Mouse (Mus musculus) lung, postnatal 10 days (tissue): ENCODE results near the gene Kat5.
A peak's percentile ranks its signal among the peaks of the same experiment; 100 is the strongest.

ENCODE experiments used
- DNase-seq: peaks from one replicate; pipeline ENCODE4 v3.0.0; 2021

Kat5 gene

GRCm38 (mm10) chr19:5609547-5610404 is at the start of gene Kat5:
Kat5 (minus strand) TSS chr19:5610237.
- peak; percentile 94 for DNase-seq

GRCm38 (mm10) chr19:5654720-5655298 is 44.8 kb upstream of the Kat5 start:
- DNase-seq: no peak

GRCm38 (mm10) chr19:5653969-5654719 is 44.1 kb upstream of the Kat5 start:
- no peak for DNase-seq

GRCm38 (mm10) chr19:5652570-5652969 is 42.5 kb upstream of the Kat5 start:
- no peak for DNase-seq

GRCm38 (mm10) chr19:5651502-5652274 is 41.7 kb upstream of the Kat5 start:
- DNase-seq: no peak

- peak; percentile 62 for DNase-seq
Measured at GRCm38 (mm10) chr19:5649298-5649741, 39.3 kb upstream of the Kat5 start.

GRCm38 (mm10) chr19:5648401-5649297 is 38.6 kb upstream of the Kat5 start:
- peak; percentile 91 for DNase-seq

- DNase-seq: no peak
Measured at GRCm38 (mm10) chr19:5647791-5648190, 37.8 kb upstream of the Kat5 start.

- DNase-seq: no peak
Measured at GRCm38 (mm10) chr19:5646731-5647330, 36.8 kb upstream of the Kat5 start.

- DNase-seq: no peak
Measured at GRCm38 (mm10) chr19:5645280-5645679, 35.2 kb upstream of the Kat5 start.

- DNase-seq: no peak
Measured at GRCm38 (mm10) chr19:5641641-5642040, 31.6 kb upstream of the Kat5 start.

GRCm38 (mm10) chr19:5641021-5641420 is 31.0 kb upstream of the Kat5 start:
- DNase-seq: no peak

GRCm38 (mm10) chr19:5640339-5640738 is 30.3 kb upstream of the Kat5 start:
- no peak for DNase-seq

- no peak for DNase-seq
Measured at GRCm38 (mm10) chr19:5638416-5639005, 28.5 kb upstream of the Kat5 start.

GRCm38 (mm10) chr19:5637069-5638047 is 27.3 kb upstream of the Kat5 start, which contains the start of gene Rela:
Rela (plus strand) TSS chr19:5637483.
- peak; percentile 95 for DNase-seq

- peak; percentile 42 for DNase-seq
Measured at GRCm38 (mm10) chr19:5636571-5637041, 26.6 kb upstream of the Kat5 start.

GRCm38 (mm10) chr19:5636036-5636570 is 26.1 kb upstream of the Kat5 start:
- DNase-seq: no peak

GRCm38 (mm10) chr19:5632120-5632519 is 22.1 kb upstream of the Kat5 start:
- no peak for DNase-seq

- DNase-seq: no peak
Measured at GRCm38 (mm10) chr19:5629907-5630306, 19.9 kb upstream of the Kat5 start.
